Mouse (Mus musculus): ENCODE results near the gene Crtc1.

DNA sequence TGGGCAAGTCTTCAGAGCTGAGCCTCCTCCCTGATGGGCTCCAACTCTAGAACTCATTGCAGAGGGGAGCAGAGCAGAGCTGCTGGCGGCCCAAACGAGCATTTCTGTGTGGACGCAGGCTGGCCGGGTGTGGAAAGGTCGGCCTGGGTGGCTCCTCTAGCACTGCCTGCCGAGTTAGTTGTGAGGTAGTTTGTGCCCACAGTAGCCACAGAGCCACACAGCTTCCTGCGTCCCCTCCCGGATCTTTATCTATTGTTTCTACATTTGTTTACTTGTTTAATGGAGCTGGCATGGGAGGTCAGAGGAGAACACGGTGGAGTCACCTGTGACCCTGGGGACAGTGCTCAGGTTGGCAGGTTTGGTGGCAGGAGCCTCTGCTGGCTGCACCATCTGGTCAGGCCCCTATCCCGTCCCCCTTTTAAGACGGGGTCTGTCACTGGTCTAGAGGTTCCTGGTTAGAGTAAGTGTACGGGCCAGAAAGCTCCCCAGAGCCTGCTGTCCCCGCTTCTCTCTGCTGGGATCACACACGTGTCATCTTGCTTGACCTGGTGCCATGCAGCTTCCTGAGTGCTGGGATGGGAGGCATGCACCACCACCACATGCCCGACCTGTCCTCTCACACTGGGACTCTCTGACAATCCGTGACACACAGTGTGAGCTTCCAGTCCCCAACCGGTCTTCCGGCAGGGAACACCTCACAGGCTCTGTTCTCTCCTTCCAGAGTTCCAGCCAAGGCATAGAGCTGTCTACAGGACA lies 17.9 kb downstream of the Crtc1 start:
- TF ChIP-seq CTCF (conservative IDR thresholded peaks at IDR 0.05; ENCODE audit: insufficient read depth, insufficient read length, low read depth, low read length) (no peak), POLR2A (IDR thresholded peaks at IDR 0.05; ENCODE audit: low read depth, low read length) (no peak)

All from kidney, adult 2 months (tissue).